Mouse (Mus musculus): Measurements from ENCODE around the gene Sec14l5. TPM values are rescaled to one million over a fixed set of nuclear protein-coding genes. Genes with fewer than 3 reads are reported as not detected.

Sec14l5 gene
- polyA plus RNA-seq, 1 experiment from 2014 or later: 0.10 TPM

DNA sequence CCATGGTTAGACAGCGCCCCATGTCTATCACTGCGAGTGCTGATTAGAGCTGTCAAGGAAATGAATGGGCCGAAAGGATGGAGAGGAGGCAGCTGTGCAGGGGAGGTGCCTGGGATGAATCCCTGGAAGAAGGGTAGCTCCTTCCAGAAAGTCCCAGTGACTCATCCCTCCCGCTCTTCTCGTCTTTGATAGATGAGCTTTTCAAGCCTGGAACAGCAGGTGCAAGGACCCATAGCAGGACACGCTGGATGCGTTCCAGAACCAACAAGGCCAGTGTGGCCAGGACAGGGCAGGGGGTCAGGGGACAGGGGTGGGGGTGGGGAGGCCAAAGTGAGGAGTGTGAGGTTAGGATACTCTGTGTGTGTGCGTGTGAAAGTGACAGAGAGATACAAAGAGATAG is 12.3 kb downstream of the Sec14l5 start:
- 86% methylated on average over 8 of the region's 8 CpGs for WGBS
- Histone ChIP-seq H3K27ac (replicated peaks) (no peak overlapping the region), H3K4me1 (peaks cover 6% of the 10 kb centered on the region; the same call in 1 of the 2 replicates), H3K4me3 (no peak overlapping the region), H3K9me3 (no peaks in the 10 kb centered on the region), H3K36me3 (replicated peaks) (no peaks in the 10 kb centered on the region), H3K27me3 (replicated peaks; ENCODE audit: low read depth, poor library complexity, severe bottlenecking) (no peaks in the 10 kb centered on the region)
- no peak for DNase-seq (ENCODE audit: low spot score)

- Histone ChIP-seq H3K4me3 (no peak overlapping the region), H3K4me1 (no peaks in the 10 kb centered on the region), H3K27ac (replicated peaks) (no peak overlapping the region), H3K27me3 (replicated peaks; ENCODE audit: low read depth, poor library complexity, severe bottlenecking) (no peaks in the 10 kb centered on the region), H3K9me3 (no peaks in the 10 kb centered on the region), H3K36me3 (replicated peaks) (no peaks in the 10 kb centered on the region)
- DNase-seq (ENCODE audit: low spot score): no peak
- WGBS: 87% methylated on average over 6 of the region's 6 CpGs
Observed at GRCm38 (mm10) chr16:5164327-5164726, 17.4 kb downstream of the Sec14l5 start.

- Histone ChIP-seq H3K36me3 (replicated peaks) (no peaks in the 10 kb centered on the region), H3K4me3 (no peak overlapping the region), H3K27me3 (replicated peaks; ENCODE audit: low read depth, poor library complexity, severe bottlenecking) (no peaks in the 10 kb centered on the region), H3K27ac (replicated peaks) (no peak overlapping the region), H3K4me1 (no peaks in the 10 kb centered on the region), H3K9me3 (no peaks in the 10 kb centered on the region)
- WGBS: 92% methylated on average over 2 of the region's 2 CpGs
- DNase-seq (ENCODE audit: low spot score): no peak
Observed at GRCm38 (mm10) chr16:5168038-5168437, 21.1 kb downstream of the Sec14l5 start.

GRCm38 (mm10) chr16:5168829-5169228 is 21.9 kb downstream of the Sec14l5 start:
- H3K27ac ChIP-seq (replicated peaks): no peak overlapping the region
- H3K4me3 ChIP-seq: no peak overlapping the region
- 74% methylated on average over 5 of the region's 5 CpGs for WGBS
- no peaks in the 10 kb centered on the region for H3K9me3 ChIP-seq
- no peak for DNase-seq (ENCODE audit: low spot score)
- H3K36me3 ChIP-seq (replicated peaks): no peaks in the 10 kb centered on the region
- no peaks in the 10 kb centered on the region for H3K4me1 ChIP-seq
- no peaks in the 10 kb centered on the region for H3K27me3 ChIP-seq (replicated peaks; ENCODE audit: low read depth, poor library complexity, severe bottlenecking)

GRCm38 (mm10) chr16:5172636-5173035 is 25.7 kb downstream of the Sec14l5 start:
- no peak overlapping the region for H3K4me3 ChIP-seq
- no peak overlapping the region for H3K27ac ChIP-seq (replicated peaks)
- no peaks in the 10 kb centered on the region for H3K36me3 ChIP-seq (replicated peaks)
- DNase-seq (ENCODE audit: low spot score): no peak
- WGBS: 95% methylated on average over 6 of the region's 6 CpGs
- no peaks in the 10 kb centered on the region for H3K27me3 ChIP-seq (replicated peaks; ENCODE audit: low read depth, poor library complexity, severe bottlenecking)
- no peaks in the 10 kb centered on the region for H3K9me3 ChIP-seq
- no peaks in the 10 kb centered on the region for H3K4me1 ChIP-seq

DNA sequence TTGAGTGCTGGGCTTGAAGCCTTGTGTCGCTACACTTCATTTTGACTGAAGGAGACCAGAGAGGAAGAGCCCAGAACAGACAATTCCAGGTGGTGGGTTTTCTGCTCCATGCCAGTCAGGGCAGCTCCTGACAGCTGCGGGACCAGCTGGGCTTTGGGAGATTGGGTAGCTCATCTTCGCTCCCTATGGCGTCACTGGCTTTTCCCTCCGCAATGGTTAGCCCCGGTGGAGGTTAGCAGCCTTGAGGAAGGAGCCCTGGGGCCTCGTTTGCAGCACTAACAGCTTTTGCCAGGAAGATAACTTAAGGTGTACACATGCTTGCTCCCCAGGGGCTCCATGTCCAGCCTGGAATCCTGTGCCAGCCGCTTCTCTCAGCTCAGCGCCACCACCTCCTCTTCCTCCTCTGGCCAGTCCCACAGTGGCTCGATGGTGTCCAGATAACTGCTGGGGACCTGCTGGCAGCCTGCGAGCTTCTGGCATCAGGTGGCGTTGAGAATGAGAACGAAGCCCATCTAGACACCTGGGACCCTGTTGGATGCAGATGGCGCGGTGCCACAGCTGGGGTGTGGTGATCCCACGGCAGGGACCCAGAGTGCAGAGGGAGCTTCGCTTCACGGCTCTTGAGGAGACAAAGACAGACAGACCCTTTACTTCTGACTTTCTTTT is 36.5 kb downstream of the Sec14l5 start:
- Histone ChIP-seq H3K9me3 (no peaks in the 10 kb centered on the region), H3K4me1 (no peaks in the 10 kb centered on the region; the same call in 1 of the 2 replicates), H3K27ac (replicated peaks) (no peak overlapping the region), H3K27me3 (replicated peaks; ENCODE audit: low read depth, poor library complexity, severe bottlenecking) (no peaks in the 10 kb centered on the region), H3K36me3 (replicated peaks) (no peaks in the 10 kb centered on the region), H3K4me3 (no peak overlapping the region)
- DNase-seq (ENCODE audit: low spot score): no peak
- 87% methylated on average over 18 of the region's 18 CpGs for WGBS

DNA sequence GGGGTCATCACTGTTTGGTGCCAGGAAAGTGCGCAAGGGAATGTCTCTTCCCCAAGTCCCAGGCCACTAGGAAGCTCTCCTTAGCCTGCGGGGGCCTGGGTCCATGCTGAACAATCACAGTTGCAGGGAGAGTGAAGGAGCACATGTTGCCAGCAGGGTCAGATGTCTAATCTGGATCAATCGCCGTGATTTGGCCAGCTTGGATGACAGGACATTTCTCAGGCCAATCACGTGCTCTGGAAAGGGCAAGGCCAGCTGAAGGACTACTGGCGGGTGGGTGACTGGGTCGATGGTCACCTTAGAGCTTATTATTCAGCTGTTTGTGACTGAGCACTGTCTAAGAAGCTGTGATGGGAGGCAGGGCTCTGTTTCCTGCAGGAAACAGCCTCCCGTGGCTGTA is 37.2 kb downstream of the Sec14l5 start:
- Histone ChIP-seq H3K27me3 (replicated peaks; ENCODE audit: low read depth, poor library complexity, severe bottlenecking) (no peaks in the 10 kb centered on the region), H3K9me3 (no peaks in the 10 kb centered on the region), H3K4me1 (no peaks in the 10 kb centered on the region; the same call in 1 of the 2 replicates), H3K36me3 (replicated peaks) (no peaks in the 10 kb centered on the region), H3K27ac (replicated peaks) (no peak overlapping the region), H3K4me3 (no peak overlapping the region)
- DNase-seq (ENCODE audit: low spot score): no peak
- WGBS: 63% methylated on average over 8 of the region's 8 CpGs

DNA sequence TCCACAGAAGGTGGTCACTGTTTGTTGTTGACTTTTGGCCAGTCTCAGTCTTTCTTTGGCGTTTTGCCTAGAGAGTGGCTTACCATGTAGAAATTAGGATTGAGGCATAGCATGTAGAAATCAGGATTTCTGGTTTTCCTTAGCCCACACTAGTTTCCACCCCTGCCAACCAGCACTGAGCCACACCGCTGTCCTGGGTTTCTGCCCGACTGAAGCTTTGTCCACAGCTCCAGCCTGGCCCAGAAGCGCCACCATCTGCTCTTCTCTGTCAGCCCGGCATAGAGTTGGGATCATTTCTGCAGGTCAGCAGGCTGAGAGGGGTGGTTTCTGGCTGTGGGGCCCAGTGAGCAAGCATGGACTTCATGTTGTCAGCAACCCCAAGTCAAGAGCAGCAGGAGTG is 38.0 kb downstream of the Sec14l5 start:
- WGBS: 82% methylated on average over 5 of the region's 5 CpGs

DNA sequence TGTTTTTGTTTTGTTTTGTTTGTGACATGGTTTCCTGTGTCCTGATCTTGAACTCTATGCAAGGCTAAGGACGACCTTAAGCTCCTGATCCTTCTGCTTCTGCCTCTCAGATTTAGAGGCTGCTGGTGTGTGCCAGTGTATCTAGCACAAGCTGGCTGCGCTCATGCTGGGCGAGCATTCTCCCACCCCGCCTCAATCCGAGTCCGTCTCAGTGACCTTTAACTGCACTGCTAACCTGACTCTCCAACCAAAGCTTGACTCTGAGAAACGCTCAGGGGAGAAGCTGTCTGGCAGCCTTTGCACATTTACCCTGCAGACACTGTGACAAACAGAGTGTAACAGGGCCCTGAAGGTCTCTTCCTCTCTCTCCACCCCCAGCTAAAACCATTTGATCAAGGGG is 38.8 kb downstream of the Sec14l5 start:
- no peaks in the 10 kb centered on the region for H3K36me3 ChIP-seq (replicated peaks)
- no peak overlapping the region for H3K27ac ChIP-seq (replicated peaks)
- H3K4me3 ChIP-seq: no peak overlapping the region
- no peaks in the 10 kb centered on the region for H3K9me3 ChIP-seq
- DNase-seq (ENCODE audit: low spot score): no peak
- 67% methylated on average over 7 of the region's 7 CpGs for WGBS
- H3K27me3 ChIP-seq (replicated peaks; ENCODE audit: low read depth, poor library complexity, severe bottlenecking): no peaks in the 10 kb centered on the region
- H3K4me1 ChIP-seq: no peaks in the 10 kb centered on the region; the same call in 1 of the 2 replicates

More for the DNA sequence above, 38.0 kb downstream of the Sec14l5 start:
- no peak overlapping the region for H3K4me3 ChIP-seq
- DNase-seq (ENCODE audit: low spot score): no peak
- H3K9me3 ChIP-seq: no peaks in the 10 kb centered on the region
- no peaks in the 10 kb centered on the region for H3K36me3 ChIP-seq (replicated peaks)
- H3K27ac ChIP-seq (replicated peaks): no peak overlapping the region
- H3K27me3 ChIP-seq (replicated peaks; ENCODE audit: low read depth, poor library complexity, severe bottlenecking): no peaks in the 10 kb centered on the region
- H3K4me1 ChIP-seq: no peaks in the 10 kb centered on the region; the same call in 1 of the 2 replicates

DNA sequence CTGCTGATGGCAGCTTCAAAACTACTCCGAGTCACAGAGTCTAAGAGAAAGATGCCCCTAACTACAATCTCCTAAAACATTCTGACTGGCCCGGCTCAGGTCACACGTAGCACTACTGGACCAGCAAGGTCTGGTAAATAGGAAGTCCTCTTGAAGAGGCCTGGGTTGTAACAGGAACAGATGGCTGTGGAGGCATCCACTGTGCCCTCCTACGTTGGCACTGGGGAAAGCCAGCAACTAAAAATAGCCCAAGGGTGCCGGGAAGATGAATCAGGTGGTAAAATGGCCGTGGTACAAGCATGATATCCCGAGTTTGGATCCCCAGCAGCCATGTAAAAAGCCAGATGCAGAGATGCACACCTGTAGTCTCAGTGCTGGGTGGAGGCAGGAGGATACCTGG is 39.3 kb downstream of the Sec14l5 start:
- no peak for DNase-seq (ENCODE audit: low spot score)
- Histone ChIP-seq H3K27ac (replicated peaks) (no peak overlapping the region), H3K36me3 (replicated peaks) (no peaks in the 10 kb centered on the region), H3K27me3 (replicated peaks; ENCODE audit: low read depth, poor library complexity, severe bottlenecking) (no peaks in the 10 kb centered on the region), H3K4me3 (no peak overlapping the region), H3K4me1 (no peaks in the 10 kb centered on the region; the same call in 1 of the 2 replicates), H3K9me3 (no peaks in the 10 kb centered on the region)
- WGBS: 83% methylated on average over 7 of the region's 7 CpGs

DNA sequence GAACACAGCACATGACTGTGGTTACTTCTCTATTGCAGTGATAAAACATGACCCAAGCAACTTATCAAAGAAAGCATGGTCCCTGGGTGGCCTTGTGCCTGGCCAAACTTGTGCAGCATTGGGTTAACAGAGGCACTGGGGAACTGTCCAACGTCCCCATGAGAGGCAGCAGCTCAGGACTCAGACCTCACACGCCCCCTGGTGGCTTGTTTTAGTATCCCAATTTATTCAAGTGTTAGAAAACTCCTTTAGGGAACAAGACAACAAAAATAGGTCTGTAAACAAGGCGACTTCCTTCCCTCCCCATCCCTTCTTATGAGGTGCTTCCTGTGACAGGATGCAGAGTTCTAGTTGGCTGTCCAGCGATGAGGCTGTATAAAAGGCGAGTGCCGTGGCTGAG is 48.2 kb downstream of the Sec14l5 start:
- Histone ChIP-seq H3K4me1 (no peaks in the 10 kb centered on the region), H3K27ac (replicated peaks) (no peak overlapping the region), H3K36me3 (replicated peaks) (peaks cover 7% of the 10 kb centered on the region), H3K9me3 (no peaks in the 10 kb centered on the region), H3K4me3 (no peak overlapping the region), H3K27me3 (replicated peaks; ENCODE audit: low read depth, poor library complexity, severe bottlenecking) (no peaks in the 10 kb centered on the region)
- DNase-seq (ENCODE audit: low spot score): peak; percentile 59
- 26% methylated on average over 6 of the region's 6 CpGs for WGBS

GRCm38 (mm10) chr16:5202681-5203080 is 55.8 kb downstream of the Sec14l5 start:
- DNase-seq (ENCODE audit: low spot score): peak; percentile 42
- Histone ChIP-seq H3K4me3 (peak overlapping the region; percentile 94), H3K9me3 (no peaks in the 10 kb centered on the region), H3K4me1 (peaks cover 15% of the 10 kb centered on the region), H3K27me3 (replicated peaks; ENCODE audit: low read depth, poor library complexity, severe bottlenecking) (peaks cover 7% of the 10 kb centered on the region; the same call in 1 of the 2 replicates), H3K36me3 (replicated peaks) (peaks cover 7% of the 10 kb centered on the region), H3K27ac (replicated peaks) (no peak overlapping the region)
- 13% methylated on average over 4 of the region's 4 CpGs for WGBS

DNA sequence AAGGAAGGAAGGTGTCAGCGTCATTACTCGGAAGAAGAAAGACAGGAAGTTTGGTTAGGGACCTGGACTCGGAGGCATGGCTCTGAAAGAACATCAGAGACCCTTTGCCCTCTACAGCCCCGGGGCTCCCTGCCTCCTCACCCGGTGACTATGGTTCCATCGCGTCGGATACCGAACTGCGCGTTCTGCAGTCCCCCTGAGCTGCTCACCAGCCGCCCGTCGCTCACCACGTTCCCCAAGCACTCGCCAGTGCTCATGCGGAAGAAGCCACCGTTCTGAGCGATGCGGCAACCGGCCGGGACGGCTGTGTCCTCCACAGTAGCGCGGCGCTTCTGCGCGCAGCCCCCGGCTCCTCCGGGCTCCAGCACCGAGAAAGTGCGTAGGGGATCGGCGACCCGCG is 56.3 kb downstream of the Sec14l5 start:
- DNase-seq (ENCODE audit: low spot score): no peak
- Histone ChIP-seq H3K4me1 (peaks cover 15% of the 10 kb centered on the region), H3K9me3 (no peaks in the 10 kb centered on the region), H3K36me3 (replicated peaks) (peaks cover 6% of the 10 kb centered on the region), H3K27ac (replicated peaks) (peak overlapping the region; percentile 77), H3K4me3 (peak overlapping the region; percentile 94), H3K27me3 (replicated peaks; ENCODE audit: low read depth, poor library complexity, severe bottlenecking) (peaks cover 7% of the 10 kb centered on the region; the same call in 1 of the 2 replicates)
- WGBS: 1% methylated on average over 36 of the region's 36 CpGs

Measured in embryonic facial prominence, embryonic 10.5 days (tissue).